In the genomic region with DNA sequence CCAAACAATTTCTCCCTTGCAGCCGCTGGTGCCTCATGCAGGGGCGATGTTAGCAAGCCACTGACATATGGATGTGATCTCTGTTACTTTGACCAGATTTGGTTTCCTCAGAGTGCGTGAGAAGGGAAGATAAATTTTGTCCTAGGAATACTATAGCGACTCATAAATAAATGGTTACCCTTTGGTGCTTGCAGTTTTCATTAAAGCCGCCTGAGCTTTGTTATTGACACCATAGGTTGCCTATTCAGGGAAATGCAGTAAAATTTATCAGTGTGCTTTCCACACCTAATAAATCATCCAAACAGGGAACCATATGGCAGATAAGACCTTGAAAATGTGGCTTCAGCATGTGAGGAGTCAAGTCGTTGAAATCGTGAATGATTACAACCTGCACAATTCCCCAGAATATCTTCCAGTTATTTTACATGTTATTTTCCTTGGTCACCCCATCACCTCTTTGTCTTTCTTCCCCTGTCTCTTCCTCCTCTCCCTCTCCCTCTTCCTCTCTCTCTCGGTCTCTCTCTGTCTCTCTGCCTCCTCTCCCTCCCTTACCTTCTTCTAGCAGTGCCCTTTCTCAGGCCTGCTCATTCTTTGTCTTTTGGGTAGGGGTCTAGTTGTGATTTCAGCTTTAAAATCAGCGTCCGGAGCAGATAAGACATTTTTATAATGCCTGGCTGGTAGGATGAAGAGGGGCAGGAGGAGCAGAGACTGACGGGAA, we compare ENCODE assay signal across 12 mouse cellular contexts.
A peak's percentile ranks its signal among the peaks of the same experiment; 100 is the strongest.
DNase-seq lines count a peak whose midpoint lies in the region; ATAC-seq and TF ChIP-seq lines count a peak whose summit lies in the region.
"Had no signal": no experiment of that assay in that cellular context is flagged by ENCODE, and none has a peak within 500 bp of the region (broad histone marks: within the 10 kb centered on the region; RNA-seq: fewer than 3 reads in every experiment).

No protein-coding gene starts in this region.

- no peak for TF ChIP-seq EP300 in heart, adult 2 months (IDR thresholded peaks at IDR 0.05; ENCODE audit: insufficient read depth, low read depth, low read length)

- intact Hi-C loops in heart, adult 2 months (cut with DNase I): no loop called here

- H3K79me2 ChIP-seq in heart, adult 2 months (replicated peaks; ENCODE audit: control insufficient read depth, insufficient read depth, low read length): no peaks in the 10 kb centered on the region

- H3K27me3 ChIP-seq in heart, embryonic 12.5 days (replicated peaks): peaks cover 3% of the 10 kb centered on the region
- no peaks in the 10 kb centered on the region for H3K27me3 ChIP-seq in heart, adult 2 months (ENCODE audit: control insufficient read depth, insufficient read depth, low read length)
- H3K27me3 ChIP-seq in lung, embryonic 16.5 days (ENCODE audit: control insufficient read depth, insufficient read depth, low read depth, low read length): peaks cover 5% of the 10 kb centered on the region; the same call in 1 of the 2 replicates
- no peaks in the 10 kb centered on the region for H3K27me3 ChIP-seq in hindbrain, embryonic 13.5 days
- 0 out of 2 replicates have a peak, but pooled peaks cover 5% of the 10 kb centered on the region for H3K27me3 ChIP-seq in neural tube, embryonic 13.5 days

- H3K4me1 ChIP-seq in heart, embryonic 12.5 days (replicated peaks): peaks cover 11% of the 10 kb centered on the region
- H3K4me1 ChIP-seq in heart, adult 2 months (ENCODE audit: control insufficient read depth, insufficient read depth, low read length): 0 out of 2 replicates have a peak, but pooled peaks cover 2% of the 10 kb centered on the region
- peaks cover 11% of the 10 kb centered on the region for H3K4me1 ChIP-seq in lung, embryonic 16.5 days (replicated peaks; ENCODE audit: control insufficient read depth, insufficient read depth, low read length)
- peaks cover 26% of the 10 kb centered on the region for H3K4me1 ChIP-seq in hindbrain, embryonic 13.5 days (replicated peaks)
- H3K4me1 ChIP-seq in neural tube, embryonic 13.5 days (replicated peaks): peaks cover 37% of the 10 kb centered on the region

- no peaks in the 10 kb centered on the region for H3K36me3 ChIP-seq in heart, embryonic 12.5 days
- H3K36me3 ChIP-seq in heart, adult 2 months (ENCODE audit: control insufficient read depth, insufficient read depth, low read length): no peaks in the 10 kb centered on the region
- no peaks in the 10 kb centered on the region for H3K36me3 ChIP-seq in lung, embryonic 16.5 days (ENCODE audit: control insufficient read depth, insufficient read depth, low read length)
- H3K36me3 ChIP-seq in hindbrain, embryonic 13.5 days: no peaks in the 10 kb centered on the region
- H3K36me3 ChIP-seq in neural tube, embryonic 13.5 days: no peaks in the 10 kb centered on the region
- H3K36me3 ChIP-seq: G1E; midbrain, embryonic 12.5 days had no signal

- no peak for TF ChIP-seq POLR2A in heart, adult 2 months (IDR thresholded peaks at IDR 0.05; ENCODE audit: insufficient read depth, low read depth, low read length)

- no peak overlapping the region for H3K27ac ChIP-seq in heart, embryonic 12.5 days (ENCODE audit: poor library complexity, severe bottlenecking)
- no peak overlapping the region for H3K27ac ChIP-seq in heart, adult 2 months
- no peak overlapping the region for H3K27ac ChIP-seq in lung, embryonic 16.5 days (ENCODE audit: low read length)
- H3K27ac ChIP-seq in hindbrain, embryonic 13.5 days: peak overlapping the region; percentile 79
- peak overlapping the region; percentile 83 for H3K27ac ChIP-seq in neural tube, embryonic 13.5 days (replicated peaks)
- H3K27ac ChIP-seq: liver, embryonic 14.5 days; midbrain, embryonic 12.5 days had no signal

- no peak for DNase-seq in heart, adult 2 months
- DNase-seq in lung, postnatal 14 days: no peak
- no peak for DNase-seq in left cerebral cortex, adult 18-20 months (ENCODE audit: low spot score in 2 of 2)
- no peak for DNase-seq in cerebellum, adult 11-12 months
- DNase-seq: gastrocnemius, postnatal 10 days had no signal

- TF ChIP-seq CTCF in heart, adult 2 months (IDR thresholded peaks at IDR 0.05): no peak

- H3K9me3 ChIP-seq in heart, embryonic 12.5 days (replicated peaks): no peaks in the 10 kb centered on the region
- no peaks in the 10 kb centered on the region for H3K9me3 ChIP-seq in lung, embryonic 16.5 days (ENCODE audit: control insufficient read depth, low read length)
- no peaks in the 10 kb centered on the region for H3K9me3 ChIP-seq in hindbrain, embryonic 13.5 days
- H3K9me3 ChIP-seq in neural tube, embryonic 13.5 days: no peaks in the 10 kb centered on the region
- H3K9me3 ChIP-seq: G1E; midbrain, embryonic 12.5 days had no signal

- WGBS in heart, embryonic 12.5 days: 39% methylated on average over 11 of the region's 11 CpGs
- WGBS in heart, adult 2 months: 58% methylated on average over 11 of the region's 11 CpGs
- WGBS in lung, embryonic 16.5 days: 28% methylated on average over 11 of the region's 11 CpGs
- 25% methylated on average over 11 of the region's 11 CpGs for WGBS in hindbrain, embryonic 13.5 days
- 7% methylated on average over 11 of the region's 11 CpGs for WGBS in neural tube, embryonic 13.5 days

- ATAC-seq in heart, embryonic 12.5 days (ENCODE audit: insufficient number of reproducible peaks, low FRiP score): no peak
- ATAC-seq in lung, embryonic 16.5 days (ENCODE audit: low read depth): peak; percentile 54
- no peak for ATAC-seq in hindbrain, embryonic 13.5 days (ENCODE audit: low FRiP score)
- peak; percentile 62; the same call in 1 of the 2 replicates for ATAC-seq in neural tube, embryonic 13.5 days (ENCODE audit: low read depth)

- H3K4me3 ChIP-seq in heart, embryonic 12.5 days: no peak overlapping the region
- H3K4me3 ChIP-seq in heart, adult 2 months: no peak overlapping the region
- no peak overlapping the region for H3K4me3 ChIP-seq in lung, embryonic 16.5 days (ENCODE audit: low read length)
- H3K4me3 ChIP-seq in hindbrain, embryonic 13.5 days: no peak overlapping the region
- peak overlapping the region; percentile 11 for H3K4me3 ChIP-seq in neural tube, embryonic 13.5 days
- H3K4me3 ChIP-seq: midbrain, embryonic 12.5 days had no signal

- H3K4me2 ChIP-seq in heart, embryonic 12.5 days: peak overlapping the region; percentile 36
- no peak overlapping the region; the same call in 1 of the 2 replicates for H3K4me2 ChIP-seq in lung, embryonic 16.5 days (ENCODE audit: low read depth, low read length)
- H3K4me2 ChIP-seq in hindbrain, embryonic 13.5 days: peak overlapping the region; percentile 41
- H3K4me2 ChIP-seq in neural tube, embryonic 13.5 days: peak overlapping the region; percentile 48
- H3K4me2 ChIP-seq: midbrain, embryonic 12.5 days had no signal

- no peak overlapping the region for H3K9ac ChIP-seq in heart, embryonic 12.5 days
- H3K9ac ChIP-seq in heart, adult 2 months (ENCODE audit: low read depth, low read length): no peak overlapping the region
- no peak overlapping the region for H3K9ac ChIP-seq in lung, embryonic 16.5 days (ENCODE audit: low read length)
- H3K9ac ChIP-seq in hindbrain, embryonic 13.5 days: peak overlapping the region; percentile 53
- peak overlapping the region; percentile 60 for H3K9ac ChIP-seq in neural tube, embryonic 13.5 days
- H3K9ac ChIP-seq: liver, embryonic 14.5 days; midbrain, embryonic 12.5 days had no signal

Comparison
In these comparisons a context has a peak if more than half of its experiments do, and no peak if none do; other contexts are left out.
1. ATAC-seq: peak in lung, embryonic 16.5 days (single experiment) and neural tube, embryonic 13.5 days (single experiment); none in heart, embryonic 12.5 days (single experiment) and hindbrain, embryonic 13.5 days (single experiment).
2. H3K27ac ChIP-seq: peak in hindbrain, embryonic 13.5 days (single experiment) and neural tube, embryonic 13.5 days (single experiment); none in heart, embryonic 12.5 days (single experiment), heart, adult 2 months (single experiment) and lung, embryonic 16.5 days (single experiment).
3. H3K9ac ChIP-seq: peak in hindbrain, embryonic 13.5 days (single experiment) and neural tube, embryonic 13.5 days (single experiment); none in heart, embryonic 12.5 days (single experiment), heart, adult 2 months (single experiment) and lung, embryonic 16.5 days (single experiment).